Mouse (Mus musculus): ENCODE measurements around the gene Neurl4.
"Not testable (repeated sequence)": the region's sequence is repeated elsewhere in the genome, so short reads cannot be mapped to it uniquely, and the experiment has no call there.

Gene Neurl4

DNA sequence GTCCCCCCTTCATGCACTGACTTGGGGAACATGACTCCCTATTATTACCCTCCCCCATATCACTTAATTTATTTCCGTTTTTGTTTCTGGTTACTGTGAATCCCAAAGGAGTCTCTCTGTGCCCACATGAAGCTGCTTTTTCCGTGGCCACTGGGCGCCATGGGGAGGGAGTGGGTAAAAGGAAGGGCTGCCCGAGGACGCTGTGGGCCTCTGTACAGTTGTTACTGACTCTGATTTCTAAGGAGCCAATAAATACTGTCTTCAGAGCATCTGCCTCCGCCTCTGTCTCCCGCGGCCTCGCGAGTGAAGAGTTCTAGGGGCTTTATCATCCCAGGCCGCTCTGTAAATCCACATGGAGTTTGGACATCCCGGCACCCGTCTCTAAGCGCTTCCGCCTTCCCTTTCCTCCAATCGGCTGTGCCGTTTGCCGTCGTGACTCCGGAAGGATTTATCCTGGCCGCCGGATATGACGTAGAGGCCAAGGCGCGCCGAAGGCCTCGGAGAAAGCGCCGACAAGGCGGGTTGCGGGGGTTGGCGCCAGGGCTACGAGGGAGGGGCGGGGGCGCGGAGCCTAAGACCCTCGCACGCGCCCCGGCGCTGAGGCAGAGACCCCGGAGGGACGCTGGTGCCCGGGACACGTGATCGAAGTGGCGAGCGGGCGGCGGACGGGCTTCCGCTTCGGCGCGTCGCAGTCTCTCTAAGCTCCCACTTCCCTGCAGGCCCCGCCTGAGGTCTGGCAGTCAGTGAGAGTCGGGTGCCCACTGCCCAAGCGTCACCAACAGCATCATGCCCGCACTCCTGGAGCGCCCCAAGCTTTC lies 12.9 kb downstream of the Neurl4 start, which contains the start of gene Gps2:
Gps2 (plus strand) TSS at position 335 of the 818 bp plus-strand sequence.
- DNase-seq (ENCODE audit: low read depth): peak; percentile 95

DNA sequence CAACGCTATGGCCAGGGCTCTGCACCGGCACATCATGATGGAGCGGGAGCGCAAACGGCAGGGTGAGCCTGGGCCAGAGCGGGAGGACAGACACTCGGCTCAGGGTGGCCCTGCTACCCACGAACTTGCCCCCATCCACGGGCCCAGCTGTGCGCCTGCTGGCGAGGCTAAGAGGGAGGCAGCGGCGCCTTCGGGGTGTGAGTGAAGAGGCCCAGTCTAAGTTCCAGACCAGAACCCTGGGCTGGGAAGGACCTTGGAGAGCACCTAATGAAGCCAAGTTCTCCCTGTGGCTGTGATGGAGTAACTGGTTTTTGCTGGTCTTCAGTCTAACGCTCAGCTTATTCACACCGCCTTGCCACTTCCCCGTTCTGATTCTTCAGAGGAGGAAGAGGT lies 13.5 kb downstream of the Neurl4 start:
- DNase-seq (ENCODE audit: low read depth): peak; percentile 64

DNA sequence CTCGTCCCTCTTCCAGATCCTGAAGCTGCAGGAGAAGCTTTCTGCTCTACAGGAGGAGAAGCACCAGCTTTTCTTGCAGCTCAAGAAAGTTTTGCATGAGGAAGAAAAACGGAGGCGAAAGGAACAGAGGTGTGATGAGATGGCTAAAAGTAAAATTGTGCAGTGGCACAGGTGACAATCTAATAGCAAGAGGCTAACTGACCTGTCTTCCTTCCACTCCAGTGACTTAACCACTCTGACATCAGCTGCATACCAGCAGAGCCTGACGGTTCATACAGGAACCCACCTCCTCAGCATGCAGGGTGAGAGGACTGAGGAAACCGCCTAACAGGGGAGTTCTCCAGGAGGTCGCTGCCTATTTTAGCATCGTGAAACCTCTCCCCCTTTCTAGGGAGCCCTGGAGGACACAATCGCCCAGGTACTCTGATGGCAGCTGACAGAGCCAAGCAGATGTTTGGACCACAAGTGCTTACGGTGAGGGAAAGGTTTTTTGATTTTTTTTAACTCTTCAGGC lies 14.1 kb downstream of the Neurl4 start:
- peak; percentile 39 for DNase-seq (ENCODE audit: low read depth)

DNA sequence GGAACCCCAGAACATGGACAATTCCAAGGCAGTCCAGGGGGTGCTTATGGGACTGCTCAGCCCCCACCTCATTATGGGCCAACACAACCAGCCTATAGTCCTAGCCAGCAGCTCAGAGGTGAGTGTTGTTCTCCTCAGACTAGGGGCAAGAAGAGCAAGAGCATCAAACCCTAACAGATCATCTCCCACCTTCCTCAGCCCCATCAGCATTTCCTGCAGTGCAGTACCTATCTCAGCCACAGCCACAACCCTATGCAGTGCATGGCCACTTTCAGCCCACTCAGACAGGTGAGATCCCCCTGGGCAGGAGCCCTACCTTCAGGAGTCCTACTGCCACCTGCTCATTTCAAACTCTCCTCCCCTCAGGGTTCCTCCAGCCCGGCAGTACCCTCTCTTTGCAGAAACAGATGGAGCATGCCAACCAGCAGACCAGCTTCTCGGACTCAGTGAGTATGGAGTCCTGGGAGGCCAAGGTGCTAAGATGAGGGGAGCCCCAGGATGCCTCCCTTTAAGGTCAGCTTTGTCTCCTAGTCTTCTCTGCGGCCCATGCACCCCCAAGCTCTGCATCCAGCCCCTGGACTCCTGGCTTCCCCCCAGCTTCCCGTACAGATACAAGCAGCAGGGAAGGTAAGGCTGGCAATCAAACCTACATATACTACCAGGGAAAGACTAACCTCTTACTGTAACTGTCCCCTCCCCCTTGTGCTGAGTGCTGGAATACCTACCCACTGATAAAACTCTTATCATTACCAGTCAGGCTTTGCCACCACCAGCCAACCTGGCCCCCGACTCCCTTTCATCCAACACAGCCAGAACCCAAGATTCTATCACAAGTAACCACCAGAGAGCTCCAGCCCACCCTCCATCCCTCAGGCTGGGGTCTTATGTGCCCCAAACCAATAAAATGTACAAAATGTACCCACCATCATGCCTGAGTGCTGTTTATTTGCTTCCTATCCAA lies 15.1 kb downstream of the Neurl4 start:
- peak; percentile 35 for DNase-seq (ENCODE audit: low read depth)

DNA sequence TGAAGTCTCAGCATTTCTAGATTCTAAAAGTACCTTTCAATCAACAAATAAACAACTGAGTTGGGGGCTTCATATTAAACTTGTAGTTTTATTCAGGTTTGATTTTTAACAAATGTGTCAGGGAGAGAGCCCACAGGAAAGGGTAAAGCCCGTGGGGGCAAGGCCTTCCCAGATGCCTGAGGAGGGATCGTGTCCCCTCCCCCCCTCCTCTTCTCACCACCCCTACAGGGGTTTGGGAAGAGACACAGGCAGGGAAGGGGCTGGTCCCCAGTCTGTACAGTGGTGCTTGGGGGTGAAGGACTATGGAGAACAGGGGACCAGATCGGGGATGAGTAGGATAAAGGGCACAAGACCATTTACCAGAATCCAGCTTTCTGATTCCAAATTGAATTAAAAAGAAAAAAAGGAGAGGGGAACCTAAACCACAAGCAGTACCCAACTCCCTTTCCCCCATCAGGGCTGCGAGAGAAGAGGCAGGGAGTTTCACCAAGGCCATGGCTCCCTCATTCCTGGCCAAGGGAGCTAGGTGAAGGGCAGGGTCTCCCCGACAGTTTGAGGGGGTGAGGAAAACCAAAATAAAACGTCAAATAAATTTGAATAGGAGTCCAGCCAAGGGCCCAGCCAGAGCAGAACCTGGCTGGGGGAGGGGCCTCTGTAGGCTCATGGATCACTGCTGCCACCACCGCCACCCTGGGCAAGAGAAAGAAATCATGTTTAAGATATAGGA lies 15.9 kb downstream of the Neurl4 start:
- DNase-seq (ENCODE audit: low read depth): not testable (repeated sequence)

DNA sequence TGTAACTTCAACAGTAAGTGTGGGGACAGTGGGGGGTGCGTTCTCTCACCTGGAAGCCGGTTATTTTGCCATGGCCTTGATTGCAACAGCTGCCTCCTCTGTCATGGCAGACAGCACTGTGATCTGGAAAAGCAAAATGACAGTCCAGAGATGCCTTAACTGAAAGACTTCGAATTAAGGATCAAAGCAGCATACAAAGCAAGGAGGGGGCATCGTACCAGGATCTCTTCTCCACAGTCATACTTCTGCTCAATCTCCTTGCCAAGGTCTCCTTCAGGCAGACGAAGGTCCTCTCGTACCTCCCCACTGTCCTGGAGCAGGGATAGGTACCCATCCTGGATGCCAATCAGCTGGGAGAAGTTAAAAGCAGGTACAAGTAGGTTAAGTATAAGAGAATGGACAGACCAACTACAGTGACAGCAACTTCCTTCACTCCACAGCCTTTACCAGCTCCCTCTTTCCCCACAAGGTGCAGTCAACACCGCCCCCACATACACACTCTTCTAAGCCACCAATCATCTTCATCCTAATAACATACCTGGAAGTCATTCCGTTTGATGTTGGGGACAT lies 16.6 kb downstream of the Neurl4 start:
- no peak for DNase-seq (ENCODE audit: low read depth)

DNA sequence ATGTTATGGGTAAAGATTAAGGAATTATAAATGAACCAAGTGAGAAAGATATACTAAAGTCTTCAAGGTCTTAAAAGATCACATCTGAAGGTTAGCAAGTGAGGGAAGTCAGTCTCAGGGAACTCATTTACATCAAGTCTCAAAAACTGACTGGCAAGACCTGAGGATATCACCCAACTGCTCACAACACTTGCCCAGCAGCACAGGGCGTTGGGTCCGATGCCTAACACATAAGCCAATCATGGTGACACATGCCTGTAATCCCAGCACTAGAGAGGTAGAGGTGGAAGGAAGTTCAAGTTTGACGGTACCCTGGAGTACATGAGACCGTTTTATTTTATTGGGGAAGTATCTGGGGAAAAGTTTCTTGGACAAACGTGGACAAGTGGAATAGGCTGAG lies 17.2 kb downstream of the Neurl4 start:
- no peak for DNase-seq (ENCODE audit: low read depth)

DNA sequence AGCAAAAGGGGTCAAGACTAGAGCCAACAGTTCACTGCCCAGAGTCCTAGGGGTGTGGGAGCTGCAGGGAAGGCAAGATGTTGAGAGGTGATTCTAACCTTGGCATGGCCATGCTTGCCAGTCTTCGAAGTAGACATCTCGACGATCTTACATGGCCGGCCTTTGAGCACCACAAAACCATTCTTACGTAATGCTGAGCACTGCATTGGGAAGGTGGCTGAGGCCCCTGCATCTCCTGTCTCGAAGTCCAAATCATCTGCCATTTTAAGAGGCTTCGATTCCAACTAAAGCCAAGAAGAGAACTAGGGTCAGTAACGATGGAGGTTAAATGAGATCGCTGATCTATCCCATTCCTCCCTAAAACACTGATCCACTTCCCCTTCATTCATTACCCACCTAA lies 18.2 kb downstream of the Neurl4 start:
- peak; percentile 39 for DNase-seq (ENCODE audit: low read depth)

DNA sequence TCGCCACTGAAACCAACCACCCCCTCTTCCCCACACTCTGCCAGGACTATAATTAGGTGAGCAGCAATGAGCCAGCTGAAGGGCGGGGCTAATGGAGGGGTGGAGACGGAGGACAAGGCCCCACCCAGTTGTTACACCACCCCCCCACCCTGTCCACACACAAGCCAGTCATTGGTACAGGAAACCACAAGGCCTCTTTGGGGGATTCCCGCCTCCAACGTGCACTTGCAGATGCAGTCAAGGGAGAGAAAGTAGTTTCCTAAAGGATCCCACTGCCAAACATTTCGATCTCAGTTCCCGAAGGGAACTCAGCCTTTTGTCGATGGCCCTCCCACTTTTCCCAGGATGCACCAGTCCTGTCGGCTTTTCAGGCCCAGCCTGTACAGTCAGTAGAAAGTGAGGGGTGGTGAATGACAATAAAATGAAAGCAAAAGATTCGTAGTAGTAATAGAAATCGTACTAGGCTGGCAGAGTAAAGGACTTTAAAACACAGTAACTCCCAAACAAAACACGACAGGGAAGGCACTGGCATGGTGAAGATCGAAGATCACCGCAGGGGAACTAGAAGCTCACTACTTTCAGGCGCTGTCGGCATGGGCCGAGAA lies 18.9 kb downstream of the Neurl4 start:
- DNase-seq (ENCODE audit: low read depth): peak; percentile 98

DNA sequence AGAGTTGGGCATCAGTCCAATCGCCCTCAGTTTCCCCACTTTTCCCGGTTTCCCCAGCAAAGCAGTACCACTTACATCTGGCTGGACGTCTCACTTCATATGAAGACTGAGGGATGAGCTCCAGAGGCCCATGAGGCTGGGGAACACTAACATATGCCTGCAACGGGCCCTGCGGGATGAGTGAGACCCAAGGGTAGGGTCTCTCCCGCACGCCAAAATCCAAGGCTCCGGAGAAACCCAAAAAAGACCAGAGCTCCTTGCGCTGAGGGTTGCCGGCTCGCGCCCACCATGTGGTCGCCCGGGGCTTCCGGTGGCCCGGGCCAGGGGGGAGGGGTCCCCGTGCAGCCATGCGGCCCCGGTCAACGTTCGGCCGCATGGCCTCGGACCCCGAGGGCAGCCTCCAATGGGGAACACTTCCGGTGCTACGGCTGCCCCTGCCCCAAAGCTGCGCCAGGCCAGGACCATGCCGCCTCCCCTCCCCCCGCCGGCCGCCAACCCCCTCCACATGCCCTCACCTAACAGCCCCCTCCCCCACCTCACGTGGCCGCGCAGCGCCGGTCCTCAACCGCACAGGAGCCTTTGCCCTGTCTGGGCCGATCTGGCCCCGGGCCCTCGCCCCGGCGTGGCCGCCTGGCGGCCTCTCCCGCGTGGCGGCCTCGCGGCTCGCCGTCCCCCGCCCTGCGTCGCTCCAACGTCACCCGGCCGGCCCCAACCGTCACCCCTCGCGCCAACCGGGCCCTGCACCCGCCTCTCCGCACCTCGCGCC lies 19.6 kb downstream of the Neurl4 start:
- DNase-seq (ENCODE audit: low read depth): peak; percentile 53

DNA sequence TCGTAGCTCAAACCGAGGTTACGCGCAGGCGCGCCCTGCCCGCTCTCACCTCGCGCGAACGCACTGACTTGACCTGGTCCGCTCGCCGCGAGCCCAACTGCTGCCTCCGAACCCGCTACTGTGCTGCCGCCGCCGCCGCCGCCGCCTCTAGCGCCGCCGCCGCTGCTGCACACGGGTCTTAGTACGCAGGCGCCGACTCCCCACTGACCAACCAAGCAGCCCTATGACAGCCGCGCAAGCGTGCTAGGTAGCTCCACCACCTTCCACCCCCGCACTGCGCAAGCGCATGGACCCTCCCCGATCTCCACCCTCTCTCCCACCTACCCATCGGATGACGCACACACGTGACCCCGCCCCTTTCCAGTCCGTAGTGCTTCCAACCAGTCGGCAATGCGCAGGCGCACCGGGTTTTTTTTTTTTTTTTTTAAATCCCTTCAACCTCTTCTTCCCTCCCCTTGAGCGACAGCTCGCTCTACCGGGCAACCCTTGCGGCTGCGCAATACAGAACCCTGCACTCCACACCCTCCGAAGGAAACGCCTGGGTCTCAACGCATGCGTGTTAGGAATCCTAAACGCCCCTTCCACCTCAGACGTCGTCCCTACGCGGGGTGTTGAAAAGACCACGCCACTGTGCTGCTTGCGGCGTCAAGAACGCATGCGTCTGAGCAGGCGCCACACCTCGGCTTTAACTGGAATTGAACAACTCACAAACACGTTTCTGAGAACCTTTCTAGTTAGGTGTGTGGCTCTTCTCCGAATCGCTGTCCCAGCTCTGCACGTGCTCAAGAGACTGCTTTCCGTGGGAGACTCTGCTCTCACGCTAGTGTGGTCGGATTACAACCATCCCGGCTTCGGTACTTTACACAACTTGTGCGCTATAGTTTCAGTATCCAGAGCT lies 20.5 kb downstream of the Neurl4 start, which contains the start of gene Eif5a:
Eif5a (minus strand) TSS at position 845 of the 898 bp plus-strand sequence.
- peak; percentile 100 for DNase-seq (ENCODE audit: low read depth)

DNA sequence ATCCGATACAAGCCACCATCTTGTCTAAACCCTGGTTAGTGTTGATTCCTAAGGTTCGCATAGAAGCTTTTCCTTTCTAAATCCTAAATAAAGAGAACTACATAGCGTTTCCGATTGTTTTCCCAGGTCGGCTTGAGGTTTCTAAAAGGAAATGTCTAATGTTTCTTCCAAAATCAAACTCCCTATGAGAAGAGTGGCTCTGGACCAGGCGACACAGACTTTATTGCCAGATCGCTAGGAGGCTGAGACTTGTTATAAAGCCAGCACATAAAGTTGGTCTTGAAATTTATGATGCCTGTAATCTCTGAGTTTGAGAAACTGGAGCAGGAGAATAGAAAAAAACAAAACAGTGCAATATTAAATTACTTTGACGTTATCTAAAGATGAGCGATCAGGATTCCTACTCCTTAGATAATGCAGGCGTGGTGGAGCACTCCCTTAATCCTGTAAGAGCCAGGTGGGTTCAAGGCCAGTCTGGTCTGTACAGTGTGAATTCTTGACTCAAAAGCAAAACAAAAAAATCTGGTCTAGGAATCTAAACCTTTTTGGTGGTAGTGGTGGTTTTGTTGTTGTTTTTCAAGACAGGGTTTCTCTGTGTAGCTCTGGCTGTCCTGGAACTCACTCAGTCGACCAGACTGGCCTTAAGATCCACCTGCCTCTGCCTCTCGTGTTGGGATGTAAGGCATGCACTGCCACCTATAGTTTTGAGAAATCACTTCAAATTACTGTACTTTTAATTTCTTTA lies 21.3 kb downstream of the Neurl4 start:
- DNase-seq (ENCODE audit: low read depth): peak; percentile 83

DNA sequence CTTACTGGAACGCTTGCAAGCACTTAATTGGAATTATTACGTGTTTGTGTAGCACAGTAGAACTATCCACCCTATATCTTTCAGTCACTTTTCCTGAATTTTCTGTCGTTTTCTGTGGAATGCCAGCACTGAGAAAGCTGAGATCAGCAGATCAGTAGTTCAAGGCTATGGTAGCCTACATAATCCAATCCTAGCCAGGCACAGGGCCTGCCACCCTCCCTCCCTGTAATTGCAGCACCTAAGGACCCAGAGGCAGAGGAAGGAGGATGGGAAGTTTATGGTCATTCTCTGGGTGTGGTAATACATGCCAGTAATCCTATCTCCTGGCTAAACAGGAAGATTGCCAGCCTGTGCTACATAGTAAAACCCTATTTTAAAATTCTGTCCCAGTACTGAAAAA lies 21.9 kb downstream of the Neurl4 start:
- peak; percentile 85 for DNase-seq (ENCODE audit: low read depth)

DNA sequence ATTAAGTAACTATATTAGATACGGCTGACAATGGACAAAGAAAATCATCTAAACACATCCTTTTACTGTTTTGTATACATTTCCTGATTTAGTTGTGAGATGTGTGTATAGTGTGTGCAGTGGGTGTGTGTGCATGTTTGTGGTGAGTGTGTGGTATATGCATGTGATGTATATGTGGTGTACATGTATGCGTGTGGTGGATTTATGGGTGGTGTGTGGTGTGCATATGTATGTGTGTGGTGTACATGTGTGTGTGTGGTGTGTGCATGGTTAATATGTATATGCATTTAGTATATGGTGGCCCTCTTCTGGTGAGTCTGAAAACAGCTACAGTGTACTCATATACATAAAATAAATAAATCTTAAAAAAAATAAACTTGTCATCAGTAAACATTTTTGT lies 26.6 kb downstream of the Neurl4 start:
- no peak for DNase-seq (ENCODE audit: low read depth)

DNA sequence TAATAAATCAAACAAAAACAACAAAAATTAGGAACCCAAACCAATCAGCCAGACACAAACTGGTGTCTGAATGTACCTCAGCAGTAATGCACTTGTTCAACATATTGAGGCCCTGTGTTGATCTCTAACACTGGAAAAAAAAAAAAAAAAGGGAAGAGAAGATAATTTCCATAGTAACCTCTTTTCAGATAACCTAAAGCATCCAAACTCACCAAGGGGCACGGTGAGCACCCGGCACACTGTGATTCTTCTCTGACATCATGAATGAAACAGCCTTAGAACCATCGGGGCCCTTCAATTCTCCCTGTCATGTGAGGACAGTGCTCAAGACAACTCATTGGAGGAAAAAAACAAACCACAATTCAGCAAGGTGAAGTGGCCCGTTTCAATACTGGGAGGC lies 28.8 kb downstream of the Neurl4 start:
- DNase-seq (ENCODE audit: low read depth): no peak

DNA sequence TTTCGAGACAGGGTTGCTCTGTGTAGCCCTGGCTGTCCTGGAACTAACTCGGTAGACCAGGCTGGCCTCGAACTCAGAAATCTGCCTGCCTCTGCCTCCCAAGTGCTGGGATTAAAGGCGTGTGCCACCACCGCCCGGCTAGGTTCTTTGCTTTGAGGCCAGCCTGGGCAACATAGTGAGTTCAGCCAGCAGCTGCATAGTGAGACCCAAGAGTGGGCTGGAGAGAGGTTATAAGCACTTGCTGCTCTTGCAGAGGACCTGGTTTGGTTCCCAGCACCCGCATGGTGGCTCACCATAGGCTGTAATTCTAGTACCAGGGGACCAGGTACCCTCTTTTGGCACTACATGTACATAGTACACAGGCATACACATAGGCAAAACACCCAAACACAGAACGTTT lies 29.3 kb downstream of the Neurl4 start:
- not testable (repeated sequence) for DNase-seq (ENCODE audit: low read depth)

DNA sequence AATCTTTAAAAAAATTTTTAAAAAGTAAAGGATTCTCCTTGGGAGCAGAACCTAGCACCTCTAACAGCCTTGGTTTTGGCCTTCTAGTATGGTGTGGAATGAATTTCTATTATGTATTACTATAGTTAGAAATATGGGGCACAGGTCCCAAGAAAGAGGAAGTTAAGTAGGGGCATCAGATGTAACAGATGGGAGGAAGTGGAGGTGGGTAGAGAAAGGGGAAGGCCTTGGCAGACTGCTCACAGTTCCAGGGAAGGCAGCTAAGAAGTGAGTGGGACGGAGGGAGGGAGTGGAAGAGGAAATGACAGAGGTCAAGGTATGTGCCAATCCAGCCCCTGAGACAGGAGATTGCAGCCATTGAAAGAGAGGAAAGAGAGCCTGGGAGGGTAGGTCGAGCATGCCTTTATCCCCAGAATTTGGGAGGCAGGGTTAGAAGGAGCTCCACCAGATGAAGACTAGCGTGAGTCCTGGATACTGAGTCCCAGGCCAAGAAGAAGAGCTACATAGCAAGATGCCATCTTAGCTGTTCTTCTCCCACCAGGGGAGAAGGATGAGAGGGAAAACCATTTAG lies 30.2 kb downstream of the Neurl4 start:
- DNase-seq (ENCODE audit: low read depth): peak; percentile 93

DNA sequence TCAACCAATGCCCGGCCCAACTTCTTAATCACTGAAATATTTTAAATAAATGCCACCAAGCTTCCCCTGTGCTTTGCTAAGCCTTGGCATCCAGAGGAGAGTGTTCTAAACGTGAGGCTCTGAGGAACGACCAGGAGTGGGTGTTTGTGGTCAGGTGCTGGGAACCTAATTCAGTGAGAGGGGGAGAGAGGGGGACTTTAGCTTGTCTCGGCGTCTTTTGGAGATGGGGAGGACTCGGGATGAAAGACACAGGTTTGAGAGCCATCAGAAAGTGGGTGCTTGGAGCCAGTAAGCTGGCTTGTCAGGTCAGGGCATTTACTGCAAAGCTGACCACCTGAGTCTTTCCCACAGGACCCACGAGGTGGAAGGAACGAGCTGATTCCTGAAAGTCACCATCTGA lies 30.9 kb downstream of the Neurl4 start:
- no peak for DNase-seq (ENCODE audit: low read depth)
